Mouse (Mus musculus): ENCODE measurements around the gene Il22ra1.

Gene Il22ra1

DNA sequence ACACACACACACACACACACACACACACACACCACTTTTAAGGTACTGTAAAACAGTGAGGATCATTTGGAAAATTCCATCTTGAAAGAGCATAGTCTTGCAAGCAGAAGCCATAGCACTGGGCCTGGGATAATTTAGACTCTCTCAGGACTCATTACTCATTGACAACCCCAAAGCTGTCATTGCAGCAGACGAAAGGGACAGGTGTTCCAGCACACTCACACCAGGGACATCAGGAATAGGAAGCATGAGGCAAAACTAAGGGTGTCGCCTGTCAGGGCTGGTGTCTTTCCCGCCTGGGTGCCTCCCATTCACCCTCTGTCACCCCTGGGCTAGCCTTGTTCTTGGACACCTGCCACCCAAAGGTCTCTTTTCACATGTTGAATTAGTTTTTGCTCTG lies 8.9 kb downstream of the Il22ra1 start:
- no peak for DNase-seq

DNA sequence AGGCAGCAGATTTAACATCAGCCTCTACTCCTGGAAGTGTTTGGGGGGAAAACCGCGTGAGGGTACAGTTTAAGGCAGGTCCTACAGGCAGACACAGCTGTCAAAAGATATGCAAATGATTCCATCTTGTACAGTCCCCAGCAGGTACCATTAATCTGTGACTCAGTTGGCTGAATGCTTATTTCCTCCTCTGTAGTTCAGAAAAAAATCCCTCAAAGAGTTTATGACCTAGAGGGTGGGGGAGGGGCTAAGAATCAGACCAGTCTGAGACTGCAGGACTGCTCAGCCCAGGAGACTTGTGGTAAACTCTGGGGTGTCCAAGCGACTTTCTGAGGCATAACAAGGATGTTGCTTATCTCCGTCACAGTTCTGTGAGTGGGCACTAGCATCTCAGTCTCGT lies 10.3 kb downstream of the Il22ra1 start:
- DNase-seq: no peak

DNA sequence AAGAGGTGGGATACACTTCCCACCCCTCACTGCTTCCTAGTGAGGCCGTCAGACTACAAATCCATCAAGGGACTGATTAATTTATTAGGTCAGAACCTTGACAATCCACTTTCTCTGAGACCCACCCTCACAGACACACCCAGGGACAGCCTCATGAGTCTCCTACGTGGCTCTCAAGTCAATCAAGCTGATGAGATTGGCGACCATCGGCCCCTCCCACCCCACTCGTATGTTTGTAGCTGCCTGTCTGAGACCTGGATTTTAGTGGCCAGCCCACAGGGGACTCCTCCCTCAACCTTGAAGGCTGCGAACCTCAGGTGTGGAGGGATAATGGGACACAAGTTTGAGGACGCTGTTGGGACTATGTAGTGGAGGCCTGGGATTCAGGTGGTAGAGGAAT lies 11.2 kb downstream of the Il22ra1 start:
- DNase-seq: no peak

DNA sequence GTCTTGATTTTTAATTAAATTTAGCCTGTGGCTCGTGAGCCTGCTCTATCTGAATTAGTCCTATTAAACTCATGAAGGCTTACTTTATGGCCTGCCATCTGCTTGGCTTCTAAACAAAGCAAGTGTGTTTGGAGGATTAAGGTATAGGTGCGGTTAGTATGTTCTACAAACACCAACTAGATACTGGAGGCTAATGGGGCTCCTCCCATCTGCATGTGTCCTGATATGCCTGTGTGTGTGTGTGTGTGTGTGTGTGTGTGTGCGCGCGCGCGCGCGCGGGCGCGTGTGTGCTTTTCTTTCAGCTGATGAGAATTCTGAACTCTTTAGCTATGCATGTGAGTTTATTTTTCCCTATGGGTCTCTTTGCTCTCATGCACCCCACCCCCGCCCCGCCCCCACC lies 11.7 kb downstream of the Il22ra1 start:
- no peak for DNase-seq

DNA sequence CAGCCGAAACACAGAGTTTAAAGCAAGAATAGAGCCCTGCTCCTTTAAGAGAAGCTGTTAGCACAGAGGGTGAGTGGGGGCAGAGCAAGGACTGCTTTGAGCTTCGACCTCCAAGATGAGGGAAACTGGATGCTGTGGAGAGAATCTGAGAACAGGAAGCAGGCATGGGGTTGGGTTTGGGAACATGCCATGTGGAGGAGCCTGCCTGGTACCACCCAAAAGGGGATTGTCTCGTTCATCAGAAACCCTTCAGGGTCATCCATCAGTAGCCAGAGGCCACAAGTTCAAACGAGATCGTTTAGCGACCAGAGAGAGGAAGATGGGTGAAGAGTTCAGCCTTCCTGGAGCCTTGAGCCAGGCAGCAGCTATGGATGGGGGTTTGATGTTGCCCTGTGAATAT lies 15.5 kb downstream of the Il22ra1 start:
- DNase-seq: no peak

DNA sequence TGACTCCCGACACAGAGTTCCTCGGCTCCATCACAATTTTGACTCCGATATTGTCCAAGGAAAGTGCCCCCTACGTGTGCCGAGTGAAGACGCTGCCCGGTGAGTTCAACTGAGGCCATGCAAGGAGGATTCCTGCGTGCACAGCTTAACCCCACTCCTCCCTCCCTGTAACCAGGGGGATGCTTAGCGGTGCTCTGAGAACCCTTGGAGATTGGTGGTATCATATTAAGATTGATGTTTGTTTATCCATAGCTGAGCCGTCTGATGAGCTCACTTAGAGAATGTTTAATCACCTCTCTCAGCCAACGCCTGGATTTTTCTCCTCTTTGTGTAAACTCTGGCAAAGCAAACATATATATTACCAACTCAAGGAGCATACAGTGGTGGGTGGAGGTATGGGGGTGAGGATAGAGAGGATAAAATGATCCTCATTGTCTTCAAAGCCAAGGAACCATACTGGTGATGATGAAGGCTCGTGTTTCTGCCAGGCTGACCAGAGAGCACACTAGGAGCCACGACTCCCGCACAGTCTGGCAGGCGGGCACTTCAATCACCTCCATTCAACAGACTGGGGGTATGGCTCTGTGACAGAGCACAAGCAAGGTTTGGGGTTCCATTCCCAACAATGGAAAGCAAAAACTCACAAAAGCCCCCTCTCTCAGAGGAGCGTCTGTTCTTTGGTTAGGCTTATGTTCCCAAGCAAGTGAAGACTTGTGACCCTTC lies 16.9 kb downstream of the Il22ra1 start:
- DNase-seq: no peak

DNA sequence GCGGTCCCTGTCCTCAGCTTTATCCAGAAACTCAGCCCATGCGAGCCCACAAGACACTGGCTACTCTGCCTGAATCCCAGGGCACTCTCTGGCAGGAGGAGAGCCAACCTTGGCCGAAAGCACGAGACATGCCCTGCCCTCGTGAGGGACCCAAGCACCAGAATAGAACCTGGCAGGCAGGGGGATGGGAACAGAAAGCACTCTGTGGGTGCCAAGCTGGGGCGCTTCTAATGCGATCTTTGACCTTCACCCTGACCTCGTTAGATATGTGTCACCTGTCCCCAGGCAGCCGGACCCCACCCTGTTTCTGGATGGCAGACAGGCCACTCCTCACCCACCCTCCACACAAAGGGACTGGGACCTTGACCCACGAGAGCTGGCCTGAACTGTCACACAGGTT lies 17.6 kb downstream of the Il22ra1 start:
- no peak for DNase-seq

DNA sequence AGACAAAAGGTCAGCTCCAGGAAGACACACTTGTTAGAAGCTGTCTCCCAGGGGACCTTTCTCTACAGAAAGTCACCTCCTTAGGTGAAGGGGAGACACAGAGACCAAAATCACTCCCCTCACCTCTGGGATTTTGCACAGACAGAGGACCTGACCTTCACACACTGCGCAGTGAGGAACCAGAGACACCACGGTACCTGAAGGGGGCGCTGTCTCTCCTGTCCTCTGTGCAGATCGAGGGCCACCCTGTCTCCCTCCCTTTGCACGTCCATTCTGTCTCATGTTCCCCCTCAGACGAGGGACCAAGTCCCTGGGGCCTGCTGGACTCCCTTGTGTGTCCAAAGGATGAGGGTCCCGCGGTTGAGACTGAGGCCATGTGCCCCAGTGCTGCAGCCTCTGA lies 22.9 kb downstream of the Il22ra1 start:
- no peak for DNase-seq

DNA sequence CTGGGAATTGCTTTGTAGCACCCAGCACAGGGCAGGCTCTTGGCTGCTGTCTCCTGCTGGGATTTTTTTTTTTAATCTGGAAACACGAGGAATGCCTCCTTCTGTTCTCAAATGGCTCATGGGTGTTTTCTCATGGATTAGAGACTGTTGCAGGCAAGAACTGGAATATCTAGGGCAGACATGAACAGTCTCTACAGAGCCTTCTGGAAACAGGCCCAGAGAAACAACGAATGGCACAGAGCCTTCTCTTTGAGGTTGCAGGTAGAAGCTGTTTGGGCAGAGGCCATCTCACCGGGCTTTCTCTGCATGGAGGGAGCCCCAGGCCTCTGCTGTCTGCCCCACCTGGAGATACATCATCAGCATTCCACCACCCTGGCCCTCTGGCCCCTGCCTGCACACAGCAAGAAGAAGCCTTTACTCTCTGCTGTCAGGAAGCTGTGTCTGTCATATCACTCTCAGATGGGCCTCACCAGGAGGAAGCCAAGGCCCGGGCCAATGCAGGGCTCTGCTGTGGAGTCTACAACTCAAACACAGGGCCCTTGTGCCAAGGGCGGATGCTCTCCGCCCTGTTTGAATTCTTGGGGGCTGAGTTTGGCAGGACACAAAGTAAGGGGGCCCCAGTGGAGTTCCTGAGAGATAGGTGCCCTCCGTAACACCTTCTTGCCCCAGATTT lies 24.3 kb downstream of the Il22ra1 start:
- no peak for DNase-seq

DNA sequence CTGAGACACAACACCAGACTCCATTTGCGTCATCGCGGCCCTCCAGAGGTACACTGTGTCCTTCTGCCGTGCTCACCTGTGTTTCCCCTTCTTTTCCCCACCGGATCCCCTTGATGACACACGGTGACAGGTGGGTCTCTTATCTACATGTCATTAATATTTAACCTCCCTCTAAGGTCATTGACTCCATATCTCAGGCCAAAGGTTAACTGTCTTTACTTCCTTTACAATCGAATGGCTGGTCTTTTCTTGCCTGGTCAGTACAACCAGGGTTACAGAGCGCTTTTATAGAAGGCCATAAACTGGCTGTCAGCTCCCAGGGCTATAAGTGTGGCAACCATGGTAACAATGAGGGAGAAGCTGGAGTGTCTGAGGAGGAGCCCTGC lies 24.8 kb downstream of the Il22ra1 start:
- DNase-seq: no peak

DNA sequence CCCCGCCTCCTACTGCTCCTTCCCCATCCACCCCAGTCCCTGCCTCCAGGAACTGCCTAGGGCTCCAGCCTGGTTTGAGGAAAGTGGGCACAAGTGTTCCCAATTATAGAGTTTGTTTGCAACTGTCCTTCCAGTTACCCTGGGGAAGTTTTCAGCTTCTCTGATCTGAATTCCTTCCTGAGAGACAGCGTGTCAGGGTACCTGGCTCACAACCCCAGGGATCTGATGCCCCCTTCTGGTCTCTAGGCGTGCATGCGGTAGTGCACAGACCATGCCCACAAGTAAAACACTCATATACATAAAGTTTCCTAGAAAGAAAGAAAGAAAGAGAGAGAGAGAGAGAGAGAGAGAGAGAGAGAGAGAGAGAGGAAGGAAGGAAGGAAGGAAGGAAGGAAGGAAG lies 30.4 kb downstream of the Il22ra1 start:
- no peak for DNase-seq

DNA sequence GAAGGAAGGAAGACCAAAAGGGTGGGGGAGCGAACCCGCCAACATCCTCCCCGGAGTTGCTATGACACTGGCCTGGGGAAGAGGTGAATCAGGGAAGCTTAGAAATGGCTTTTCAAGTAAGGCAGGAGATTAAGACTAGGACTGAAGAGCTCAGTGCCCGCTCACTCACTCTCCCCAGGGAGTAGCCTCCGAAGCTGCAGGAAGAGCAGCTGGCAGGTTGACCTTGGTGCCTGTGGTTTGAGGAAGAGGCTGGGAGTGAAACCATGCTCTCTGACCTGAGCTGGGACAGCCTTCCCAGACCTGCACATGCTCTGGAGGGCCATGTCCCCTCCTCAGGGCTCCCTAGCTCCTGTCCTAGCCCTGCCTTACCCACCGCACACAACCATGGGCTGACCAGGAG lies 30.9 kb downstream of the Il22ra1 start:
- DNase-seq: no peak

DNA sequence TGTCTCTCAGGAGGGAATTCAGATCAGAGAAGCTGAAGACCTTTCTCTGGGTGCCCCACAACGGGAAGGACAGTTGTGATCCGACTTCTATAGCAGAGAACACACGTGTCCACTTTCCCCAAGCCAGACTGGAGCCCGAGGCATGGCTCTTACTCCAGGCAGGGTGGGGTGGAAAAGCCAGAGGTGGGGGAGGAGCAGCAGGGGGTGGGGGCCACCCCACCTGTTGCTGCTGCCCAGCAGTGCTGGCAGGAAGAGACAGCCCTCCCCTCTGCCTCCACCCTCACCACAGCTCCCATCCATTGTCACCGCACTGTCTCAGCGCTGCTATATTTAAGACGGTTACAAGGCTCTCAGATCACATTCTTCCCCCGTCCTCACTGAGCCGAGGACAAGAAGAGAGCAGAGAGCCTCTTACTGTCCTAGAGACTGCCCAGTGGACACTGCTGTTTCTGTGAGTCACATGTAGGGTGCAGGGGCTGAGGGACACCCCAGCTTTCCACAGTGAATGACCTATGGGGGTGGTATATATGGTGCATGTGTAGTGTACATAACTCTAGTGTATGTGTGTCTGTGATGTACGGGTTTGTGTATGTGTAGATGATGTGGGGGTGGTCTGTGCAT lies 31.5 kb downstream of the Il22ra1 start, which contains the start of gene Myom3:
TSS of gene Myom3 (plus strand) at position 360 of the 621 bp plus-strand sequence.
- no peak for DNase-seq

DNA sequence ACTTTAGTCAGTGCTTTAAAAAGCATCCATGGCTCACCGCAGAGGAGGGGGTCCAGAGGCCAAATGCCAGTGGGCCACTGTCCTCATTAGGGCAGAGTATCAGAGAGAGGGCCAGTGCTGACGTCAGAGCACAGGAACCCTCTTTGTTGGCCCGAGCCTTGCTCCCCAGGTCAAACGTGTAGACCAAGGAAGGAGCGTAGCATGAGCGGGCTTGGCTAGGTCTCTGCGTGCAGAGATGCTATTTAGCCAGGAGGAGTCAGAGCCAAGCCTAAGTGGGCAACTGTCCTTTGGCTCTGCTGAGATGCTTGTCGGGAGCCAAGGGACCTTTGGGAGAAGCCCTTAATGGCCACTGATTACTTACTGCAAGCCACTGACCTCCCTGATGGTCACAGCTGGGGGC lies 33.1 kb downstream of the Il22ra1 start:
- no peak for DNase-seq

DNA sequence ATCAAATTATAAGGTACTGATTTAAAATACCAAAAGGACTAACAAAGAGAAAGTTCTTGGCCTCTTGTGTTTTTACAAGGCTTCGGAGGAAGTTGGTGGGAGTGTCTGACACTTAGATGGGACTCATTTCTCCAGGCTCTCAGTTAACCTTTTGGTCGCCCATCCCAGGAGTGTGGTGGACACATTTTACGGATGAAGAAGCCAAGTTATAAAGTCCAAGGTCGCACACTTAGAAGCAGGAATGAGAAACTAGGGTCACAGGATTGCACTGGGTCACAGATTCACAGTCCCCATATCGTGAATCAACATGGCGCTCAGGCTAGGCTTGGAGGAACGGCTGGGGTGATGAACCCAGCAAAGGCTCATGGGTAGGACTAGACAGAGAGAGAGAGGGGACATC lies 33.6 kb downstream of the Il22ra1 start:
- DNase-seq: peak; percentile 28

DNA sequence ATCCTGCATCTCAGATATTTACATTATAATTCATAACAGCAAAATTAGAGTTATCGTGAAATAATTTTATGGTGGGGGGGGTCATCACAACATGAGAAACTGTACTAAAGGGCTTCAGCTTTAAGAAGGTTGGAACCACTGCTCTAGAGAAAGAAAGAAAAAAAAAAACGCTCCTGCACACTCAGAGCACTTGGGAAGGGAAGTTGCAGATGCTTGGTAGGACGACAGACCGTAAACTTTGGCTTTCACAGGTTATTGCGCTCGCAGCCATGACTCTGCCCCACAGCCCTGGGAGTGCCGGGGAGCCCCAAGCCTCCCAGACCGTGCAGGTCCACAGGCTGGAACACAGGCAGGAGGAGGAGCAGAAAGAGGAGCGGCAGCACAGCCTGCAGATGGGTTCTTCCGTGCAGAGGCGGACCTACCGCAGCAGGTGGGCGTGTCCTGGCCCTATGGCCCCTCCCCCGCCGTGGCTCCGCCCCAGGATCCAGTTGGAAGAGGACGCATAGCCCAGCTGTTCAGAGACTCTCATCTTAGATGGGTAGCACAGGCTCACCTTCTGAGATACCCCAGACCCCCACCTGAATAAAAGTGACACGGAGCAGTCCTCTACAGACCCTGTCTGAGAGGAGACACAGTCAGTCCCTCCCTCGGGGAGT lies 34.4 kb downstream of the Il22ra1 start:
- DNase-seq: peak; percentile 89

DNA sequence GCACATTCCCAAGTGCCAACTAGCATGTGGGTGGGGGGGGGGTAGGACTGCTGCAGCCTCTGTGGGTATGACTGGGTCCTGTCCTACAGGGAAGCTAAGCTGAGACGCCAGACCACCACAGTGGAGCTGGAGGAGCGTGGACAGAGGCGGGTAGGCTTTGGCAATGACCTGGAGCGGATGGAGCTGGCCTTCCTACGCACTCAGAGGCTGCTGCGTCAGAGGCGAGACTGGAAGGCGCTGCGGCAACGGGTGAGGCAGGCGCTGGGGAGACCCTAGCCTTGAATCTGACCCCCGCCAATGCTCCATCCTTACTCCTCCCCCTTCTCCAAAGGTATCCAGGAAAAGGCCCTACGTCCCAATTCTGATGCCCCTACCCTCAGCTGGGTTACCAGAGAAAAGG lies 36.7 kb downstream of the Il22ra1 start:
- DNase-seq: no peak

DNA sequence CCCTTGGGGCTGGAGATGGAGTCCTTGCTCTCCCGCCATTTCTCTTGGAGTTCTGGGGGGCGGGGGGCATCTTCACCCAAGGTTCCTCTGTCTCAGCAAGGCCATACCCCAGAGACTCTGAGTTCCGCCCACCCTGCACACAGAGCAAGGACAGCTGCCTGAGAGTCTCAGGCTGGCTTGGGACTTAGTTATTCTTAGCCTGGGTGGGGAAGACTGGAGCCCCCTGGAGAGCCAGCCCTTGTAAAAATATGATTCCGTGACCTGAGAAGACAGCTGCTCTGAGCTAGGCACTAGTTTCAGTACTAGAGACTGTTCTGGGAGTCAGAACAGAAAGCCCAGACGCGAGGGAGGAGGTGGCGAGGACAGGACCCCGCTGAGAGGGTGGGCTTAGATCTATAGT lies 37.7 kb downstream of the Il22ra1 start:
- DNase-seq: no peak

DNA sequence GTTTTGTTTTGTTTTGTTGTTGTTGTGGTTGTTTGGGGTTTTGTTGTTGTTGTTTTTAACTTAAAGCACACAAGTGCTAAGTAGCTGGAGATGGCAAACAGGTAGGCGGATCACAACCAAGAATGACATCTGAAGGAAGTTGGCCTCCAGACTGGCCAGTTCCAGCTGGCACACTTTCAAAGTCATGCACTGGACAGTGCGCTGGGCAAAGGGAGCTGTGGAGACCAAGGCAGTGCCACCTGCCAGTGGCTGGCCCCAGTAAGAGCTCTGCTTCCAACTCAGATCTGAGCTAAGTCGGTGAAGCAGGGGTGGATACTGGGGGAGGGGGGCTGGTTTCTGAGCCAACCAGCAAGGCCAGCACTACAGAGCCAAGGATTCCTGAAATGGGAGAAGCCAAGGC lies 39.0 kb downstream of the Il22ra1 start:
- peak; percentile 51 for DNase-seq

DNA sequence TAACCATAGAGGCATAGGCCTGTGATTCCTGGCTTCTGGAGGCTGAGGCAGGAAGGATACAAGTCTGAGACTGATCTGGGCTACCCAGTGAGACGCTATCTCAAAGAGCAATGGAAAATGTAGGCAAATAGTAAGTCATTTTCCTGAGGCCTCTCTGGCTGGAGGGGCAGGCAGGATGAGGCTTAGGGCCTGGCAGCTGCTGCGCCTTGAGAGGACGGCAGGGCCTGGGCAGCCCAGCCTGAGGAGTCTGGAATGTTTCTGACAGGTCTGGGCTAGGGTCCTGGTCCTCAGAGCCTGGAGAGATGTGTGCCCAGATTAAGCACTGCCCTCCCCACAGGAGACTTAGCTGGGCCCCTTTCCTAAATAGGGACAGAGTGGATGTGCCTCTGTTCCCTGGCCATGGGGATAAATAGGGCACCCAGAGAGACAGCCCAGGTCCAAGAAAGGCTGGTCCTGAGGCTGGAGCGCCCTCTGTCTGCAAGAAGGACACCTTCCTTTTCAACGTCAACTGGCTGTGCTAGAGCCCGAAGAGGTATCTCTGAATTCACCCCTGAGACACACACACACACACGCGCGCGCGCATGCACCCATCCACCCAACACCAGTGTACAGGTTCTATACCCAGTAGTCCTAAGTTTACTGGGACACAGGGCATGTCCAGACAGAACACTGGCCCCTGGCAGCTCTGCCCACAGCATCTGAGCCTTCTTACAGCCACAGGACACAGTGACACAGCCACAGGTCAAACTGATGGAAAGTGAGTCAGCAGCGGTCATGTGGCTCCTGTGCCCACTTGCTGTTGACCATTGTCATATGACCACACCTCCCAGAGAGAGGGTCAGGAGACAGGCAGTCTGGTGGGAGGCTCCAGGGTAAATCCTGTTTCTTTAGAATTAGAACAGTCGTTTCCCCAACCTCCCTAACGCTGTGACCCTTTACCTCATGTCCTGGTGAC lies 40.9 kb downstream of the Il22ra1 start:
- peak; percentile 37 for DNase-seq

DNA sequence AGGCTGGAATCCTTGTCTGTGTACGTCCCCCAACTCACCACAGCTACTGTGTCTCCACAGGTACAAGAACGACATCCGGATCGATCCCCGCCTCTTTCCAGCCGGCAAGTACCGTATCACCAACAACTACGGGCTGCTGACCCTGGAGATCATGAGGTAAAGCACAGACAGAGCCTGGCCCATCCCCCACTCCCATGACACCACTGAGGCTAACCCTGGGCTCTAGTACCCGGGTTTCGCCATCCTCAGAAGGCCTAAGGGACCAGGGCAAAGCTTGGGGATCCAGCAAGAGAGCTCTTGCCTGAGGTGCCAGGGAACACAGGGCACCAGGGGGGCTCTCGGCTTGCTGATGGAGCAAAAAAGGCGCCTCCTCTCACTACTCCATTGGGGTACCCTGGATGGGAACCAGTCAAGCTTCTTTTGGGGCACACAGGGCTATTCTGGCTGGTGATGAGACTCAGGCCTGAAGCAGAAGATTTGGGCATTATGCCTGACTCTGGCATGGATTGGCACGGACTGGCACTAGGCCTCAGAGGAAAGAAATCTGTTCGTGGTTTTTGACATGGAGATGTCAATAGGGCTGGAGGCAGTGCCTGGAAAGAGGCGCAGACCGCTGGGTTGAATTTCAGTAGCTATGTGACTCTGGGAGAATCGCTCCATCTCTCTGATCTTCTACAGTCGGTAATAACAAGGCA lies 42.8 kb downstream of the Il22ra1 start:
- DNase-seq: no peak

DNA sequence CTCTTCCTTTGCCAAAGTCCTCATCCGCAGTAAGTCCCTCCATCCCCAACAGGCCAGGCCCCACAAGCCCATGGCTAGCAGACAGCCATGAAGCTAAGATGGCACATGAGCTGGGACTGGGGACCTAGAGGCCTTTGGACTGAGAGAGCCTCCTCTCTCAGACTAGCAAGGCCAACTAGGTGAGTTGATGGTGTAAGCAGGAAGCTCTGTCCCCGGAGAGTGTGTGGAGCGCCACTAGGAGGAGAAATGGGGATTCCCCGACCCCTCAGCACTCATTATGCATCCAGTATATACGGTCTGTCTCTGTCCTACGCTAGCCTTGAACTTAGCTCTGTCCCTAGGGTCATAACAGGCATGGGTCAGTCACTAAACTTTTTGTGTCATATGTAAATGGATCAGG lies 43.6 kb downstream of the Il22ra1 start:
- no peak for DNase-seq
